Mouse (Mus musculus) forebrain, embryonic 12.5 days (tissue): Measurements from ENCODE around the gene Rbpjl. TPM values are rescaled to one million over a fixed set of nuclear protein-coding genes. Genes with fewer than 3 reads are reported as not detected.

Source experiments
- ATAC-seq: fragments of 200-750 bp; cut with Nextera tagmentation; 2 replicates; pipeline ENCODE4 v1.8.0; 2017; ENCODE audit warnings: moderate TSS enrichment; ENCODE audit not compliant: low FRiP score
- H3K27ac ChIP-seq: fragments of 300-500 bp; sonication (generic); 2 replicates; pipeline ENCODE4 v1.5.1; 2016; ENCODE audit warnings: mild to moderate bottlenecking
- H3K27me3 ChIP-seq: fragments of 300-500 bp; sonication (generic); 2 replicates; pipeline ENCODE4 v1.6.1; 2016; ENCODE audit warnings: mild to moderate bottlenecking
- H3K36me3 ChIP-seq: fragments of 300-500 bp; sonication (generic); replicated peaks from 2 replicates; pipeline ENCODE4 v1.6.1; 2016; ENCODE audit warnings: mild to moderate bottlenecking
- H3K4me1 ChIP-seq: fragments of 300-500 bp; sonication (generic); 2 replicates; pipeline ENCODE4 v1.6.1; 2016
- H3K4me2 ChIP-seq: fragments of 300-500 bp; sonication (generic); 2 replicates; pipeline ENCODE4 v1.6.1; 2016; ENCODE audit warnings: mild to moderate bottlenecking, moderate library complexity
- H3K4me3 ChIP-seq: fragments of 300-500 bp; sonication (generic); replicated peaks from 2 replicates; pipeline ENCODE4 v1.5.1; 2016; ENCODE audit warnings: mild to moderate bottlenecking
- H3K9ac ChIP-seq: fragments of 300-500 bp; sonication (generic); 2 replicates; pipeline ENCODE4 v1.6.1; 2016; ENCODE audit warnings: mild to moderate bottlenecking
- H3K9me3 ChIP-seq: fragments of 300-500 bp; sonication (generic); 2 replicates; pipeline ENCODE4 v1.6.1; 2016
- WGBS: fragments of 180-500 bp; shearing (Covaris S2); methylation state at CpG from one replicate; pipeline ENCODE4 v1.1.7; 2016; 5-methylcytosine and 5-hydroxymethylcytosine counted together
- polyA plus RNA-seq: library from polyadenylated mRNA; unstranded; fragments of >200 nt; fragmentation: Nextera tagmentation; extraction: Ambion mirVana; gene quantifications from 2 replicates; pipeline ENCODE4 v1.2.1, GENCODE M21; 2016

Rbpjl gene
- polyA plus RNA-seq, 1 experiment from 2014 or later = 0.09 TPM

DNA sequence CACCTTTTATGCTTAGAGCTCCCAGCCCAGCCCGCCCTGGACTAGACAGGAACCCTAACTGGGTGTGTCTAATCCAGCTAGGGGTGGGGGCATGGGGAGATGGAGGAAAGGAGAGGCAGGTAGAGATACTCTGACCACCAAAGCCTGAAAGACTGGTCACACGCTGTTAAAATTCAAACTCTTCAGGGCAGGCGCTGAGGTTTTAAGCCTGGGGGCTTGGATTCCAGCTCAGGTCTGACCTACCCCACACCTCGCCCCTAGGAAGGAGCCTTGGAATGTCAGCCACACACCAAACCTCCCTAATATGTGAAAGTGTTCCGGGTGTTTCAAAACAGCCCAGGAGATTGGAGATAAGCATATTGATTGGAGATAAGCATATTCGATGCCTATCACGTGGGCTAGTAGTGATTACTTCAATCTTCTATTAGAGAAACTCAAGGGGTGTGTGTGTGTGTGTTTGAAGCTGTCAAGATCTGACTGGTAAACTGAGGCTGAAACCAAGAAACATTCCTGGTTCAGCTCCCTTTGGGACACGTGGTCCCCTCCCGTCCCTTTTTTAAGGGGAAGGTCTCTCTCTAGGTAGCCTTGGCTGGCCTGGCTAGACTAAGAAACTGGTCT is 30.4 kb downstream of the Rbpjl start:
- WGBS = 84% methylated on average over 9 of the region's 9 CpGs
- Histone ChIP-seq H3K36me3 (no peaks in the 10 kb centered on the region), H3K4me3 (no peak overlapping the region), H3K27me3 (peaks cover 7% of the 10 kb centered on the region; the same call in 1 of the 2 replicates), H3K4me2 (no peak overlapping the region), H3K9me3 (no peaks in the 10 kb centered on the region), H3K27ac (no peak overlapping the region), H3K4me1 (peaks cover 13% of the 10 kb centered on the region), H3K9ac (no peak overlapping the region)
- ATAC-seq = no peak

DNA sequence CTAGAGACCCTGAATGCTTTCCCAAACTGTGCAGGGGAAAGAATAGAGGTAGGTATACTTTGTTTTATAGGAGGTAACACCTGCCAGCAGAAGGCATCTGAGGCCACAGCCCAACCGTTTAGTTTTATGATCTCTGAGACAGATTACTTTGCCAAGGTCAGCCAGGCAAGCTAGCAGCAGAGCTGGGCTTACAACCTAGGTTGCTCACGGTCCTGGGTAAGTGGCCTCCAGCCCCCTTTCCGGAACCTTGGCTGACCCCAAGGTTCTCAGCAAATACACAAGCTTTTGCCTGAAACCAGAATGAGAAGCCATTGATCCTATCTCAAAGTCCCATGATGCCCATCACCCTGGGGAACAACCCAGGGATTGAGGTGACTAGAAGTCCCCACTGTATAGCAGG is 31.7 kb downstream of the Rbpjl start:
- 93% methylated on average over 3 of the region's 3 CpGs for WGBS
- Histone ChIP-seq H3K27me3 (peaks cover 4% of the 10 kb centered on the region; the same call in 1 of the 2 replicates), H3K36me3 (no peaks in the 10 kb centered on the region), H3K4me3 (no peak overlapping the region), H3K9me3 (no peaks in the 10 kb centered on the region), H3K4me1 (peaks cover 13% of the 10 kb centered on the region), H3K27ac (no peak overlapping the region), H3K9ac (no peak overlapping the region), H3K4me2 (no peak overlapping the region)
- ATAC-seq = no peak

DNA sequence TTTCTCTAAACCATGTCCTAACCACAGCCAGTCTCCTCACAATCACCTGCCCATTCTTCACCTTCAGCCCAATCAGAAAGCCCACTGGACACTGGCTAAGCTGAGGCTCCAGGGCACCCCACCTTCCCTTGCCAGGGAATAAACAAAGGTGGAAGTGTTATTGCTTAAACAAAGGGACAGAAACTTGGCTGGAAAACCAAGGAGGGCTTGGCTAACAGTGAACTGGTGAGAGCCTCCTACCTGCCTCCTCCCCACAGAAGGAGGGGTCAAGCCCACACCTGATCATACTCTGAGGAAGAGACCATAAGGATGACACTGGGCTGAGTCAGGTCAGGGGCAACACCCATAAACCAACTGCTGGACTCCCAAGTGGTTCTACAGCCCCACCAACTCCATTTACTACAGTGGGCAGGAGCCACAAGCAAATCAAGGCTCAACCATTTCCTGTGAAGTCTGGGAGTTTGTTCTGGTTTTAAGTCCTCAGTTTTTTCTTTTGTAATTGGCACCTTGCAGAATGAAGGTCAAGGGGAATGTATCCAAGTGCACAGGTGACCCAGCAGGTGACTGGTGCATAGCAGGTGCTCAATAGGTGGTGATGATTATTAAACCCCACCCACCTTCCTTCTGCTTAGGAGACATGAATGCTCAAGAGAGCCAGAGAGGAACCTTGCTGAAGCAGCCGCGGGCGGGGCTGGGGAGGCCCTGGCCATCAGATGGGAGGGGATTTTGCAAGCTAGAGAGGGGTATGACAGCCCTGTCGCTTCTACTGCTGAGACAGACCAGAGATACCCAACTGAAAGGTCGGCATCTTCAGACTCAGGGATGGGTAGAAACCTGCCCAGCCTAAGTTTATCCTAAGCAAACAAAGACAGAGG is 32.5 kb downstream of the Rbpjl start:
- H3K4me3 ChIP-seq = no peak overlapping the region
- ATAC-seq = no peak
- H3K4me1 ChIP-seq = peaks cover 13% of the 10 kb centered on the region
- peaks cover 4% of the 10 kb centered on the region; the same call in 1 of the 2 replicates for H3K27me3 ChIP-seq
- no peaks in the 10 kb centered on the region for H3K9me3 ChIP-seq
- H3K27ac ChIP-seq = no peak overlapping the region
- H3K9ac ChIP-seq = no peak overlapping the region
- no peak overlapping the region for H3K4me2 ChIP-seq
- no peaks in the 10 kb centered on the region for H3K36me3 ChIP-seq
- 65% methylated on average over 5 of the region's 5 CpGs for WGBS

DNA sequence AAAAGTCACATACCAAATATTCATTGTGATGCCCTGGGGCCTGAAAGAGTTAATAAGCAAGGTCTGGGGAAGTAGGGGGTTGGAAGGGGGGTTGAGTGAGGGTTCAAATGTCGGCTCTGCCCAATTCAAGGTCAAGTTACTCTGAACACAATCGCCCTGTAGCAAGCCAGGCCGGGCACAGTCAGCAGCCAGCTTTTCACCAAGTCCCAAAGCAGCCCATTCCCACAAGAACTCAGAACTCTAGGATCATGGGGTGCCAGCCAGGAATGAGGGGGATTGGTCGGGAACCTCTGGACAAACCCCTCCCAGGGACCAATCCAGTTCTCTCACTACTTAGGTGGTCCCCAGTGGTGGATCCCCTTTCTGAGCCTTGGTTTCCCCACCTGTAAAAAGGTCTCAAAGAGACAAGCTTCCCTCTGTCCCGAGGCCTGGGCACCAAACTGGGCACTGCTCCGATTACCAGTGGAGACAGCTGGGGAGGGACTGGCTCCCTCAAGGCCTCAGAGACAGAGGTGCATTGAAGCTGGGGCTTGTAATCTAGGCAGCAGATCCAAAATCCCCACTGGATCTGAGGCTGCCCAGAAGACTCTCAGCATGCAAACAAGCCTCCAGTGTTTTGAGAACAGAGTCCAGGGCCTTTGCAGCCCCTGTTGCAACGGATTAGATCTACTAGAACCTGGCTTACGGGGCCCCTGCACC is 33.4 kb downstream of the Rbpjl start:
- Histone ChIP-seq H3K27me3 (peaks cover 11% of the 10 kb centered on the region), H3K9ac (no peak overlapping the region), H3K36me3 (no peaks in the 10 kb centered on the region), H3K9me3 (no peaks in the 10 kb centered on the region), H3K4me2 (no peak overlapping the region), H3K4me1 (peaks cover 16% of the 10 kb centered on the region), H3K4me3 (no peak overlapping the region), H3K27ac (no peak overlapping the region)
- 27% methylated on average over 8 of the region's 8 CpGs for WGBS
- ATAC-seq = no peak

DNA sequence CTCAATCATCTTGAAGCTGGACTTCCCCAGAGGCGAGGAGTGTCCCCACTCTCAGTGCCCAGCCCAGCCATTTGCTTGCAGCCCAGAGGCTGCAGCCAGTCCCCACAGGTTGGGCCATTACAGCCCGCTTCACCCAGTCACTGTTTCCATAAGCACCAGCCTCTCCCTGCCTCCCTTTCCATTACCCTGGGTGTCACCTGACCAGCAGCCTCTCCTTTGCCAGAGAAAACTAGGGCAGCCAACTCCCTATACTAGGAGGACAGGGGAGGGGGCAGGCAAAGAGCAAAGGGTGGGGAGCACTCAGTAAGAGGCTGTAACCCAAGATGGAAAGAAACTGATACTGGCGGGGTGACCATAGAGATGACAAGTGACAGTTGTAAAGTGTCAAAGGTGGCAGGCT is 34.0 kb downstream of the Rbpjl start:
- H3K27me3 ChIP-seq = peaks cover 14% of the 10 kb centered on the region
- H3K9me3 ChIP-seq = no peaks in the 10 kb centered on the region
- WGBS = 62% methylated on average over 3 of the region's 3 CpGs
- no peak overlapping the region for H3K4me3 ChIP-seq
- no peaks in the 10 kb centered on the region for H3K36me3 ChIP-seq
- no peak overlapping the region for H3K9ac ChIP-seq
- ATAC-seq = no peak
- H3K4me2 ChIP-seq = no peak overlapping the region
- peaks cover 19% of the 10 kb centered on the region for H3K4me1 ChIP-seq
- no peak overlapping the region for H3K27ac ChIP-seq

DNA sequence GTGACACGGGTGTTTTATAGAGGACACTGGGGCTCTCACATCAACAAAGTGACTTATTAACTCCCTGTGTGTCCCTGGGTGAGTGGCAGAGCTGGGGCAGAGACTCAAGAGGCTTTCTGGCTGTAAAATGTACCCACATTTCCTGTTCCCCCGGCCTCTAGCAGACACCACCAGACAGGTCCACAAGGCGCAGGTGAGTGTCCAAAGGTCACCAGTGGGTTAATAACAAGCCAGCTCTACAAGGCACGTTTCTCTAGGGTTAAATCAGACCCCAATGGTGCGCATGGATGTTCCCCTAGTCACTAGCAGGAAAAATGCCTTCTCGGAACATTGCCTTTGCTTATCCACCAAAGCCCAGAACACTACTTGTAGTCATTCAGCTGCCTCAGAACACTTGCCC is 34.8 kb downstream of the Rbpjl start:
- H3K27ac ChIP-seq = no peak overlapping the region
- peaks cover 20% of the 10 kb centered on the region for H3K4me1 ChIP-seq
- H3K4me2 ChIP-seq = no peak overlapping the region
- H3K9me3 ChIP-seq = no peaks in the 10 kb centered on the region
- WGBS = 77% methylated on average over 6 of the region's 6 CpGs
- ATAC-seq = no peak
- no peaks in the 10 kb centered on the region for H3K36me3 ChIP-seq
- H3K4me3 ChIP-seq = no peak overlapping the region
- H3K9ac ChIP-seq = no peak overlapping the region
- H3K27me3 ChIP-seq = peaks cover 18% of the 10 kb centered on the region

DNA sequence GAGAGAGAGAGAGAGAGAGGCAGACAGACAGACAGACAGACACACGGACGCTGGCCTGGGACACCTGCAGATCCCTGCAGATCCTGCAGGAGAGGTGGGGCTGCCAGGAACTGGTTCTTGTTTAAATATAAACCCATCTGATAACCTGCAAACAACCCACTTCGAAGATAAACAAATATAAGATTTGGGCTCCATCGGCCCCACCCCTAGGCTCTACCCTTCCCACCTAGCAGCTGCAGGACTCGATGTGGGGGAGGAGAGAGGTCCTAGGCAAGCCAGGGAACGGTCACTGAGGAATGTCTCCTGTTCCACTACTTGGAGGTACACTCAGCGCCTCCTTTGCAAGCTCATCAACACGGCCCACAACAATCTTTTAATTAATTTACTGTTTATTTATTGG is 35.3 kb downstream of the Rbpjl start:
- H3K4me1 ChIP-seq = peaks cover 18% of the 10 kb centered on the region
- H3K27me3 ChIP-seq = peaks cover 18% of the 10 kb centered on the region
- H3K4me2 ChIP-seq = no peak overlapping the region
- no peaks in the 10 kb centered on the region for H3K36me3 ChIP-seq
- ATAC-seq = no peak
- no peaks in the 10 kb centered on the region for H3K9me3 ChIP-seq
- no peak overlapping the region for H3K9ac ChIP-seq
- no peak overlapping the region for H3K4me3 ChIP-seq
- no peak overlapping the region for H3K27ac ChIP-seq
- WGBS = 80% methylated on average over 8 of the region's 8 CpGs

DNA sequence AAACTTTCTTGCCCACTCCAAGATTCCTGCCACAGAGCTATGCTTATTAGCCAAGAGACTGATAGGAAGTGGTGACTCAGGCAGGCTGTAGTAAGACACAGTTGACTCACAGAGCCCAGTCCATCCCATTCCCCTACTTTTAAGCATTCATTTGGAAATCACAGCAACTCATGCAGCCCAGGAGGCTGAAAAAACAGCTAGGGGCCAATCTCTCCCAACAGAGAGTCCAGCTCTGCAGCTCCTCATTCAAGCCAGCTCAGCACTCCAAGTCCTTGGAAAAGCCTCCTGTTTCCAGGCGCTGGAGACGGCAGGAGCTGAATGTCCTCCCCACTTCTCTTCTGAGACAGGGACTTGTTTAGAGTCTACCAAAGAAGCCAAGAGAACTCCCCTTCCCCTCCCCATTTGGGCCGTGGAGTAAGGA is 36.1 kb downstream of the Rbpjl start:
- Histone ChIP-seq H3K36me3 (no peaks in the 10 kb centered on the region), H3K27ac (no peak overlapping the region), H3K27me3 (peaks cover 23% of the 10 kb centered on the region), H3K9me3 (no peaks in the 10 kb centered on the region), H3K4me1 (peaks cover 23% of the 10 kb centered on the region), H3K4me3 (no peak overlapping the region), H3K9ac (no peak overlapping the region), H3K4me2 (no peak overlapping the region)
- ATAC-seq = no peak
- 86% methylated on average over 3 of the region's 3 CpGs for WGBS

DNA sequence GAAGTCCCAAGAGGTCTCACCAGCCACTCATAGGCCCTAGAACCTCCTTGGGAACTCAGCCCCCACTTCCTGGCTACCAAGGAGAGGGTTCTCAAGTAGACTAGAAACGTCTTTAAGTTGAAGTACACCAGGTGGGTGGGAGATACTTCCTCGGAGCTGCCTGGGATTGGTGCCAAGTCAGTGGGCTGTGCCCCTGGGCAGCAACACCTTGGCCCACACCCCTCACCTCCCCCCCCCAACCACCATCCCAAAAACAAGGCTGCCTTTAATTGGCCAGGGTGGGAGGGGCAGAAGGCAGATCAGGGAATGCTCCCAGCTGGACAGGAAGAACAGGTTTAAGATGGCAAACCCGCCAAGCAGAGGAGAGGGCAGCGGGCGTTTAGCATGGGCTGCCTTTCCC is 37.4 kb downstream of the Rbpjl start:
- H3K4me1 ChIP-seq = peaks cover 23% of the 10 kb centered on the region
- no peak overlapping the region for H3K27ac ChIP-seq
- H3K9me3 ChIP-seq = no peaks in the 10 kb centered on the region
- no peak overlapping the region for H3K4me2 ChIP-seq
- no peak overlapping the region for H3K4me3 ChIP-seq
- H3K9ac ChIP-seq = no peak overlapping the region
- no peaks in the 10 kb centered on the region for H3K36me3 ChIP-seq
- no peak for ATAC-seq
- 85% methylated on average over 5 of the region's 5 CpGs for WGBS
- H3K27me3 ChIP-seq = peaks cover 23% of the 10 kb centered on the region

DNA sequence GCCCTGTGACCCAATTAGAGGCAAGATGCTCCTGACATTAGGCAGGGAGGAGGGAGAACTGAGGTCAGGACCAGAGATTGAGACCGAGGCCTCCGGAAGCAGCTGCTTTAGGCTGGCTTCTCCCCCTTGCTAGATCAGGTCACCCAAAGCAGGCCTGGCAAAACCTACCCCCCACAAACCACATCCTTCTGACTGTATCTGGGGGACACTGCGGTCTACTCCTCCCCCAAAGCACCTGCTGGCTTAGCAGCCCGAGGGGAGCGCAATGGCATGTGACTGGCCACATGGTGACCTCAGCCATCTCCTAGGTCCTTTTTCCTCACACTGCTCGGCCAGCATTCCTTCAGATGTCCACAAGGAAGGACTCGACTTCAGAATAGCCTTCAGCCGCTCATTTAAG is 38.2 kb downstream of the Rbpjl start:
- Histone ChIP-seq H3K4me2 (no peak overlapping the region), H3K9me3 (no peaks in the 10 kb centered on the region), H3K9ac (no peak overlapping the region), H3K27ac (no peak overlapping the region), H3K36me3 (no peaks in the 10 kb centered on the region), H3K27me3 (peaks cover 23% of the 10 kb centered on the region), H3K4me3 (no peak overlapping the region), H3K4me1 (peaks cover 23% of the 10 kb centered on the region)
- WGBS = 36% methylated on average over 8 of the region's 8 CpGs
- ATAC-seq = no peak

DNA sequence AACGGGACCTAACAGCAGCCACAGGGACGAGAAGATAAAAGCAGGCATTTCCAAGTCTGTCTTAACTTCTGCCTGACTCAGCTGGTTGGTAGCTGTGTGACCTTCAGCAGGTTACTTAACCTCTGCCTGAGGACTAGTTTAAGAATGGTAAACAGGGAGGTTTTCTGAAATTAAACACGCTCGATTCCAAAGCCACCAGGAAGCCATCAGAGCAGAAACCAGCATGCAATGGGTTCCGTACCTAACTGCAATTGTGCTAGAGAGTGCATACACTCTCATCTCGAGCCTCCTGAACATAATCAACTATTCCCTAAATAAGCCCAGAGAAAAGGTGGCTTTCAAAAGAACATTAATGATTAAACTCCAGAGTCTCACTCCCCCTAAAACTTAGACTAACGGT is 38.8 kb downstream of the Rbpjl start:
- Histone ChIP-seq H3K4me1 (peaks cover 23% of the 10 kb centered on the region), H3K9ac (0 out of 2 replicates have a peak overlapping the region, but pooled peaks have one; percentile 68), H3K27me3 (peaks cover 23% of the 10 kb centered on the region), H3K4me2 (peak overlapping the region; percentile 91), H3K9me3 (no peaks in the 10 kb centered on the region), H3K27ac (no peak overlapping the region), H3K4me3 (peak overlapping the region; percentile 55; the same call in 1 of the 2 replicates), H3K36me3 (no peaks in the 10 kb centered on the region)
- no peak for ATAC-seq
- WGBS = 39% methylated on average over 7 of the region's 7 CpGs

DNA sequence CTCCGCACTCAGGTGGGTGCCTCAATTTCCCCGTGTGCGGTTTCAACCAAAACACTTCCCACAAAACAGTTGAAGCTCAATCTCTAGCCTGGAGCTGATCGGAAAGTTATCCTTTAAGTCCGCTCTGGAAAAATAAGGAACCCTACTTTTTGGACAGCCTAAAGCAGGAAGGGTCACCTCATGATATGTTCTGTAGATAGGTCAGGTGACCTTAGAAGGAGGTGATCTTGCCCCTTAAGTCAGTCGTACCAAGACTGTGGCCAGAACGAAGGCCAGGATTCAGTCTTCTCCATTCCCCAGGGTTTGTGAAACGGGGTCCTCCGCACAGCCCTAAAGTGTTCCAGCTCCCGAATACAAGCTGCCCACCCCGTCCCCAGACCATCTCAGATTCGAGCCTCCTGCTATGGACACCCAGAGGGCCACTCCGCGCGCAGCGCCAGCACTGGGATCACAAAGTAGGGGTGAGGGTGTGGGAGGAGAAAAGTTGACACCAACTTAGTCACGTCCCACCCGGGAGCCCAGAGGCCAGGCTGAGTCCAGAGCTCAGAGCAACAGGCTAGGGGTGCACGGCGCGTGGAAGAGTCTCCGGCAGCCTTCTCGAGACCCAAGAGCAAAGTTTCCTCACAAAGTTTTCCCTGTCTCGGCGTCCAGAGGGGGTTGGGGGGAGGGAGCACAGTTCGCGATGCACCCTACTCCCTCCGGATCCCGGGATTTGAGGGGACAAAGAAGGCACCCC is 39.5 kb downstream of the Rbpjl start:
- Histone ChIP-seq H3K36me3 (no peaks in the 10 kb centered on the region), H3K27me3 (peaks cover 23% of the 10 kb centered on the region)

More for the DNA sequence above, 39.5 kb downstream of the Rbpjl start:
- ATAC-seq = peak; percentile 60; the same call in 1 of the 2 replicates
- peaks cover 23% of the 10 kb centered on the region for H3K4me1 ChIP-seq
- H3K4me3 ChIP-seq = peak overlapping the region; percentile 55
- 2% methylated on average over 29 of the region's 29 CpGs for WGBS
- no peak overlapping the region for H3K27ac ChIP-seq
- no peaks in the 10 kb centered on the region for H3K9me3 ChIP-seq
- H3K9ac ChIP-seq = peak overlapping the region; percentile 68
- peak overlapping the region; percentile 91 for H3K4me2 ChIP-seq
